Mouse (Mus musculus) CH12.LX (cell line): ENCODE measurements at regions not wholly inside any gene's neighbourhood (a gene's known extent, or its start where the extent isn't known, plus 50 kb on each side); places are given as distances from the start of the nearest gene placed in this dataset.

Experiments
- DNase-seq: peaks from one replicate; pipeline ENCODE4 v3.0.0-alpha.2; 2013; ENCODE audit errors: extremely low read depth
- H3K27ac ChIP-seq: 2 replicates; pipeline ENCODE4 v1.5.1; 2012; ENCODE audit warnings: low read depth, mild to moderate bottlenecking, control low read depth, moderate library complexity; ENCODE audit not compliant: insufficient read depth
- H3K27me3 ChIP-seq: replicated peaks from 2 replicates; pipeline ENCODE3; 2012; ENCODE audit warnings: inconsistent platforms
- H3K36me3 ChIP-seq, 2 experiments: replicated peaks in 1 of 2; 2 replicates each; pipeline versions ENCODE3 to v1.6.1; 2012; ENCODE audit warnings: inconsistent platforms in 1 of 2, low read length in 1 of 2, mild to moderate bottlenecking in 1 of 2, mixed read lengths in 1 of 2, moderate library complexity in 1 of 2; ENCODE audit not compliant: control insufficient read depth in 1 of 2, insufficient read depth in 1 of 2
- H3K4me1 ChIP-seq, 2 experiments: 2 replicates each; pipeline ENCODE4 v1.6.1; 2012; ENCODE audit warnings: inconsistent platforms in 1 of 2, moderate library complexity in 1 of 2; ENCODE audit not compliant: insufficient read depth in 2 of 2, control insufficient read depth in 1 of 2
- H3K4me2 ChIP-seq: 2 replicates; pipeline ENCODE4 v1.6.1; 2012; ENCODE audit warnings: low read depth, mild to moderate bottlenecking, control low read depth; ENCODE audit not compliant: poor library complexity, insufficient read depth, severe bottlenecking
- H3K4me3 ChIP-seq, 3 experiments: fragments of 150-350 bp in 1 of 3; sonication (generic) in 1 of 3; replicated peaks in 1 of 3; 2 replicates each; pipeline versions ENCODE3 to v1.5.1; 2011 to 2012; ENCODE audit warnings: low read depth in 2 of 3, low read length in 2 of 3, mild to moderate bottlenecking in 2 of 3, moderate library complexity in 2 of 3, control low read depth in 1 of 3, improper control_type of control experiment in 1 of 3, inconsistent platforms in 1 of 3, mixed read lengths in 1 of 3; ENCODE audit not compliant: poor library complexity in 1 of 3
- H3K79me2 ChIP-seq: replicated peaks from 2 replicates; pipeline ENCODE4 v1.6.1; 2012; ENCODE audit warnings: mild to moderate bottlenecking, moderate library complexity; ENCODE audit not compliant: control insufficient read depth, poor library complexity, insufficient read depth, severe bottlenecking; ENCODE audit errors: extremely low read depth
- H3K9ac ChIP-seq: 2 replicates; pipeline ENCODE4 v1.6.1; 2012; ENCODE audit warnings: low read depth, mild to moderate bottlenecking, control low read depth, moderate library complexity; ENCODE audit not compliant: insufficient read depth
- H3K9me3 ChIP-seq: replicated peaks from 2 replicates; pipeline ENCODE3; 2012; ENCODE audit warnings: low read length, inconsistent platforms, mixed read lengths
- CHD1 ChIP-seq: IDR thresholded peaks from 2 replicates; pipeline ENCODE4 v1.6.1; 2012; ENCODE audit warnings: low read depth, low read length, improper control_type of control experiment, inconsistent platforms
- CHD2 ChIP-seq: IDR thresholded peaks from 2 replicates; pipeline ENCODE4 v1.6.1; 2011; ENCODE audit warnings: low read length, improper control_type of control experiment
- ELF1 ChIP-seq: IDR thresholded peaks from 2 replicates; pipeline ENCODE4 v1.6.1; 2014; ENCODE audit warnings: low read depth, mild to moderate bottlenecking, inconsistent platforms, low read length, improper control_type of control experiment
- EP300 ChIP-seq: IDR thresholded peaks from 2 replicates; pipeline ENCODE4 v1.6.1; 2011; ENCODE audit warnings: low read length, improper control_type of control experiment
- GABPA ChIP-seq: IDR thresholded peaks from 2 replicates; pipeline ENCODE4 v1.6.1; 2012; ENCODE audit warnings: low read depth, low read length, improper control_type of control experiment, inconsistent platforms; ENCODE audit not compliant: insufficient replicate concordance
- HCFC1 ChIP-seq: IDR thresholded peaks from 2 replicates; pipeline ENCODE4 v1.6.1; 2012; ENCODE audit warnings: low read depth, mild to moderate bottlenecking, inconsistent platforms, low read length, improper control_type of control experiment
- IRF4 ChIP-seq: IDR thresholded peaks from 2 replicates; pipeline ENCODE4 v1.6.1; 2014; ENCODE audit warnings: low read depth, mild to moderate bottlenecking, inconsistent platforms, low read length, improper control_type of control experiment
- JUN ChIP-seq: IDR thresholded peaks from 2 replicates; pipeline ENCODE4 v1.6.1; 2011; ENCODE audit warnings: low read depth, mild to moderate bottlenecking, low read length, improper control_type of control experiment, moderate library complexity; ENCODE audit not compliant: insufficient read depth
- MAFK ChIP-seq: IDR thresholded peaks from 2 replicates; pipeline ENCODE4 v1.6.1; 2011; ENCODE audit warnings: low read length, improper control_type of control experiment; ENCODE audit not compliant: insufficient replicate concordance
- MAZ ChIP-seq: IDR thresholded peaks from 2 replicates; pipeline ENCODE4 v1.6.1; 2012; ENCODE audit warnings: low read depth, mild to moderate bottlenecking, inconsistent platforms, low read length, improper control_type of control experiment, moderate library complexity
- MXI1 ChIP-seq: IDR thresholded peaks from 2 replicates; pipeline ENCODE4 v1.6.1; 2011; ENCODE audit warnings: mild to moderate bottlenecking, low read depth, low read length, improper control_type of control experiment
- MYC ChIP-seq: IDR thresholded peaks from 2 replicates; pipeline ENCODE4 v1.6.1; 2011; ENCODE audit warnings: low read depth, mild to moderate bottlenecking, improper control_type of control experiment, low read length
- POLR2AphosphoS2 ChIP-seq: IDR thresholded peaks from 2 replicates; pipeline ENCODE4 v1.6.1; 2011; ENCODE audit warnings: low read depth, low read length, improper control_type of control experiment
- RCOR1 ChIP-seq: conservative IDR thresholded peaks from 2 replicates; pipeline ENCODE4 v1.6.1; 2012; ENCODE audit warnings: low read depth, mild to moderate bottlenecking, inconsistent platforms, low read length, improper control_type of control experiment
- SIN3A ChIP-seq: IDR thresholded peaks from 2 replicates; pipeline ENCODE4 v1.6.1; 2012; ENCODE audit warnings: low read length, improper control_type of control experiment, inconsistent platforms
- SMC3 ChIP-seq: IDR thresholded peaks from 2 replicates; pipeline ENCODE4 v1.6.1; 2011; ENCODE audit warnings: low read depth, low read length, improper control_type of control experiment
- TCF12 ChIP-seq: IDR thresholded peaks from 2 replicates; pipeline ENCODE4 v1.6.1; 2014; ENCODE audit warnings: low read depth, mild to moderate bottlenecking, inconsistent platforms, low read length, improper control_type of control experiment
- USF1 ChIP-seq: IDR thresholded peaks from 2 replicates; pipeline ENCODE4 v1.6.1; 2014; ENCODE audit warnings: low read depth, mild to moderate bottlenecking, inconsistent platforms, low read length, improper control_type of control experiment
- ZKSCAN1 ChIP-seq: IDR thresholded peaks from 2 replicates; pipeline ENCODE4 v1.6.1; 2012; ENCODE audit warnings: low read depth, inconsistent platforms, low read length, improper control_type of control experiment, borderline replicate concordance
- ZMIZ1 ChIP-seq: IDR thresholded peaks from 2 replicates; pipeline ENCODE4 v1.6.1; 2012; ENCODE audit warnings: low read depth, mild to moderate bottlenecking, inconsistent platforms, low read length, improper control_type of control experiment
- ZNF384 ChIP-seq: IDR thresholded peaks from 2 replicates; pipeline ENCODE4 v1.6.1; 2012; ENCODE audit warnings: low read depth, low read length, improper control_type of control experiment, inconsistent platforms
- dilution Hi-C: fragments of 300-500 bp; cut with MboI; formaldehyde crosslinking; loops from 2 replicates; pipeline ENCODE4 v1.14.3; 2020; ENCODE audit warnings: low sequenced_read_pairs; ENCODE audit not compliant: extremely low pct_unique_long_range_greater_than_20kb, extremely low pct_ligation_motif_present
- in situ Hi-C: fragments of 300-500 bp; cut with MboI; formaldehyde crosslinking; loops from 3 replicates; pipeline ENCODE4 v1.14.3; 2019; ENCODE audit warnings: low sequenced_read_pairs, low pct_ligation_motif_present, low pct_unique_long_range_greater_than_20kb, mixed read lengths

DNA sequence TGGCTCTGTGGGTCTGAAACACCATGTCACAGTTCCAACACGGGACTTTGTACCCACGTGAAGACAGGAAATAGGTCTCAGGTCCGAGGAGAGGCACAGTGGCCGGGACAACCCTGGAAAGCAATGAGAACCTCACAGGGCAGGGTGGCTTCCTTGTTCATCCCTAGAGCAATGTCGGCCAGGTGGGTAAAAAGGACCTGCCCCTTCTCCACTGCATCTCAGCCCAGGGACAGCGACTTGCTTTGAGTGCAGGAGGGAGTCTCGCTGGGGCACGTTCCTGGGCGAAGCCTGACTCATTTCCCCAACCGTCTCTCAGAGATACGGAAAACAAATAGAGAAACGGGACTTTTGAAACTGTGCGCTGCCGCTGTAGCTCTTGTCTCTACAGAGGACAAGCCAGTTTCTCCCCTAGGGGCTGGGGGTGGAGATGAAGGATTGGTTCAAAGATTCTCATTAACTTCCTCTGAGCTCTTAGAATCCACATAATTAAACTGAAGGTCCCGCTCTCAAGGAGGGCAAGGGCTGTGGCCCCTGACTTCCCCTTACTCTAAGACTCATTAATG lies 112.1 kb downstream of the Tfap2c start:
- H3K9ac ChIP-seq = no peak overlapping the region
- dilution Hi-C loops (no loop called here), in situ Hi-C loops (no loop called here)
- H3K27me3 ChIP-seq = peaks cover 46% of the 10 kb centered on the region
- H3K36me3 ChIP-seq = no peaks in the 10 kb centered on the region
- no peak for DNase-seq
- H3K9me3 ChIP-seq = peaks cover 2% of the 10 kb centered on the region
- TF ChIP-seq MYC = no peak
- TF ChIP-seq ZKSCAN1 = no peak
- no peak for TF ChIP-seq ZMIZ1
- TF ChIP-seq CHD2 = no peak
- TF ChIP-seq USF1 = no peak
- no peak for TF ChIP-seq MAFK
- TF ChIP-seq EP300 = no peak
- TF ChIP-seq TCF12 = no peak
- no peak for TF ChIP-seq MXI1
- TF ChIP-seq HCFC1 = no peak
- TF ChIP-seq POLR2AphosphoS2 = no peak
- no peak for TF ChIP-seq SMC3
- no peak for TF ChIP-seq ZNF384
- no peak for TF ChIP-seq ELF1
- TF ChIP-seq MAZ = no peak
- no peaks in the 10 kb centered on the region for H3K4me1 ChIP-seq
- no peaks in the 10 kb centered on the region for H3K79me2 ChIP-seq
- no peak overlapping the region for H3K4me2 ChIP-seq
- H3K4me3 ChIP-seq = no peak overlapping the region
- no peak overlapping the region for H3K27ac ChIP-seq

DNA sequence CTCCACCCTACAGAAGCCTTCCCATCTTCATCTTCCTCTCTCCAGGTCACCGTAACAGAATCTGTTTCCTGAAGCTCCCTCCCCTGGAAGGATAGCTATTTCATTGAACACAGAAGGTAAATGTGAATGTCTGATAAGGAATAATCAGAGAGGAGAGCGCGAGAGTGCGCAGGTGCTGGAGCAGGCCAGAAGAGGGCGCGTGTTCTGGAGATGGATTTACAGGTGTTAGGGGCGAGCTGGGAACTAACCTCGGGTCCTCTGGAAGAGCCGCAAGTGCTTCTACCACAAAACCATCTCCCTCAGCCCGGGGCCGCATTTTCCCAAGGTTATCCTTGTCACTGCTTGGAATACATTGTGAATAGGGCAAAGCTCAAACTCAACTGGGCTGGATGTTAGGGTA lies 112.8 kb downstream of the Tfap2c start:
- dilution Hi-C loops = no loop called here

More for the DNA sequence above, 112.8 kb downstream of the Tfap2c start:
- H3K79me2 ChIP-seq = no peaks in the 10 kb centered on the region
- no peak overlapping the region for H3K4me3 ChIP-seq
- no peak overlapping the region for H3K27ac ChIP-seq
- DNase-seq = no peak
- TF ChIP-seq ZKSCAN1 = no peak
- TF ChIP-seq IRF4 = no peak
- TF ChIP-seq GABPA = no peak
- TF ChIP-seq RCOR1 = no peak
- TF ChIP-seq ELF1 = no peak
- no peak for TF ChIP-seq CHD1
- no peak for TF ChIP-seq MYC
- no peak for TF ChIP-seq SIN3A
- no peak for TF ChIP-seq HCFC1
- no peak for TF ChIP-seq EP300
- no peak for TF ChIP-seq JUN
- TF ChIP-seq POLR2AphosphoS2 = no peak
- peaks cover 2% of the 10 kb centered on the region for H3K9me3 ChIP-seq
- no peaks in the 10 kb centered on the region for H3K4me1 ChIP-seq
- H3K27me3 ChIP-seq = peaks cover 46% of the 10 kb centered on the region
- in situ Hi-C loops = no loop called here
- H3K4me2 ChIP-seq = no peak overlapping the region
- no peaks in the 10 kb centered on the region for H3K36me3 ChIP-seq
- no peak overlapping the region for H3K9ac ChIP-seq
